Mouse (Mus musculus) hindbrain, embryonic 14.5 days (tissue): ENCODE data around the gene Ikzf2. TPM values are rescaled to one million over a fixed set of nuclear protein-coding genes. Genes with fewer than 3 reads are reported as not detected.

Source experiments
- ATAC-seq: fragments of 200-750 bp; cut with Nextera tagmentation; 2 replicates; pipeline ENCODE4 v1.8.0; 2017; ENCODE audit warnings: moderate number of reproducible peaks, mild to moderate bottlenecking, moderate TSS enrichment, moderate library complexity; ENCODE audit not compliant: low FRiP score
- DNase-seq: peaks from one replicate; pipeline ENCODE4 v3.0.0-alpha.2; 2015; ENCODE audit warnings: low spot score
- H3K27ac ChIP-seq: fragments of 300-500 bp; sonication (generic); 2 replicates; pipeline ENCODE4 v1.5.1; 2014; ENCODE audit warnings: mild to moderate bottlenecking, moderate library complexity
- H3K27me3 ChIP-seq: fragments of 300-500 bp; sonication (generic); 2 replicates; pipeline ENCODE4 v1.6.1; 2014; ENCODE audit warnings: mild to moderate bottlenecking, low read length, mixed read lengths; ENCODE audit not compliant: control insufficient read depth, insufficient read depth
- H3K36me3 ChIP-seq: fragments of 300-500 bp; sonication (generic); replicated peaks from 2 replicates; pipeline ENCODE4 v1.6.1; 2014; ENCODE audit not compliant: control insufficient read depth, insufficient read depth
- H3K4me1 ChIP-seq: fragments of 300-500 bp; sonication (generic); replicated peaks from 2 replicates; pipeline ENCODE4 v1.6.1; 2014; ENCODE audit warnings: antibody characterized with exemption, low read length, mixed read lengths; ENCODE audit not compliant: control insufficient read depth, insufficient read depth
- H3K4me2 ChIP-seq: fragments of 300-500 bp; sonication (generic); replicated peaks from 2 replicates; pipeline ENCODE4 v1.6.1; 2014; ENCODE audit warnings: mild to moderate bottlenecking, moderate library complexity
- H3K4me3 ChIP-seq: fragments of 300-500 bp; sonication (generic); replicated peaks from 2 replicates; pipeline ENCODE4 v1.5.1; 2014; ENCODE audit warnings: mild to moderate bottlenecking, low read length
- H3K9ac ChIP-seq: fragments of 300-500 bp; sonication (generic); 2 replicates; pipeline ENCODE4 v1.6.1; 2014
- H3K9me3 ChIP-seq: fragments of 300-500 bp; sonication (generic); 2 replicates; pipeline ENCODE4 v1.6.1; 2016; ENCODE audit warnings: low read length; ENCODE audit not compliant: control insufficient read depth
- WGBS: fragments of 180-500 bp; shearing (Covaris S2); extraction: QIAGEN DNeasy Blood & Tissue Kit; methylation state at CpG from one replicate; pipeline ENCODE4 v1.1.7; 2014; 5-methylcytosine and 5-hydroxymethylcytosine counted together
- polyA plus RNA-seq: library from polyadenylated mRNA; unstranded; fragments of >200 nt; fragmentation: Nextera tagmentation; extraction: Ambion mirVana; gene quantifications from 2 replicates; pipeline ENCODE4 v1.2.1, GENCODE M21; 2014

Gene Ikzf2
- polyA plus RNA-seq, 1 experiment from 2014 or later = 3.8 TPM

DNA sequence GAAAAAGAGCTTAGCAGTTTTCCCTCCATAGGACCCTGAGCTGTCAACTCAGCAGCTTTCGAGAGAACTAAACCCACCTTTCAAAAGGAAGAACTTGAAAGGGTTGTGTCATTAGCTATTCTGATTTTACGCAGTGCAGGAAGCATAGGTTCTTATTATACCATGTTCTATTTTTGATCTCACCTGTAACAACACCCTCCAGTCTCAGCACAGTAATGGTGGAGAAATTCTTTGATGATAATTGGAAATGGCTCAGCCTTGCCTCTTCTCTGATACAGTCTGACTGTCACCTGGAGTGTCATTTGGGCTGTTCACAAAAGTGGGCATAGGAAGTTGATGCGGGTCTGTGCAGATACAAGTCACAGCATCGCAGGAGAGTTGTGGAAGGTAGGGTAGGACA, 195.0 kb downstream of the Ikzf2 start:
- no peaks in the 10 kb centered on the region for H3K9me3 ChIP-seq
- H3K4me3 ChIP-seq = no peak overlapping the region
- H3K27ac ChIP-seq = no peak overlapping the region
- no peaks in the 10 kb centered on the region for H3K27me3 ChIP-seq
- no peaks in the 10 kb centered on the region for H3K36me3 ChIP-seq
- no peak overlapping the region for H3K9ac ChIP-seq
- DNase-seq (no peak), ATAC-seq (no peak)
- no peaks in the 10 kb centered on the region for H3K4me1 ChIP-seq
- H3K4me2 ChIP-seq = no peak overlapping the region
- 95% methylated on average over 4 of the region's 4 CpGs for WGBS

GRCm38 (mm10) chr1:69489026-69489425, 198.0 kb downstream of the Ikzf2 start:
- 67% methylated on average over 7 of the region's 7 CpGs for WGBS
- H3K27me3 ChIP-seq = no peaks in the 10 kb centered on the region
- ATAC-seq (no peak), DNase-seq (no peak)
- H3K9ac ChIP-seq = no peak overlapping the region
- no peaks in the 10 kb centered on the region for H3K36me3 ChIP-seq
- no peak overlapping the region for H3K27ac ChIP-seq
- H3K9me3 ChIP-seq = no peaks in the 10 kb centered on the region
- no peak overlapping the region for H3K4me2 ChIP-seq
- H3K4me1 ChIP-seq = no peaks in the 10 kb centered on the region
- H3K4me3 ChIP-seq = no peak overlapping the region

GRCm38 (mm10) chr1:69488625-69489024, 198.4 kb downstream of the Ikzf2 start:
- Histone ChIP-seq H3K9ac (no peak overlapping the region), H3K4me2 (no peak overlapping the region), H3K27ac (no peak overlapping the region), H3K9me3 (no peaks in the 10 kb centered on the region), H3K36me3 (no peaks in the 10 kb centered on the region), H3K27me3 (no peaks in the 10 kb centered on the region), H3K4me3 (no peak overlapping the region), H3K4me1 (no peaks in the 10 kb centered on the region)
- DNase-seq = no peak
- 85% methylated on average over 6 of the region's 6 CpGs for WGBS
- no peak for ATAC-seq

Other genes with a start within 250 kb of the Ikzf2 start
- gene Spag16, start 139.7 kb upstream of the Ikzf2 start, polyA plus RNA-seq = 2.2 and 2.6 TPM in 2 replicates